Mouse (Mus musculus) CH12.LX (cell line): ENCODE measurements around the gene Babam2. TPM values are rescaled to one million over a fixed set of nuclear protein-coding genes. Genes with fewer than 3 reads are reported as not detected.

Source experiments
- DNase-seq: peaks from one replicate; pipeline ENCODE4 v3.0.0-alpha.2; 2013; ENCODE audit errors: extremely low read depth
- H3K27ac ChIP-seq: 2 replicates; pipeline ENCODE4 v1.5.1; 2012; ENCODE audit warnings: low read depth, mild to moderate bottlenecking, control low read depth, moderate library complexity; ENCODE audit not compliant: insufficient read depth
- H3K27me3 ChIP-seq: replicated peaks from 2 replicates; pipeline ENCODE3; 2012; ENCODE audit warnings: inconsistent platforms
- H3K36me3 ChIP-seq, 2 experiments: replicated peaks in 1 of 2; 2 replicates each; pipeline versions ENCODE3 to v1.6.1; 2012; ENCODE audit warnings: inconsistent platforms in 1 of 2, low read length in 1 of 2, mild to moderate bottlenecking in 1 of 2, mixed read lengths in 1 of 2, moderate library complexity in 1 of 2; ENCODE audit not compliant: control insufficient read depth in 1 of 2, insufficient read depth in 1 of 2
- H3K4me1 ChIP-seq, 2 experiments: 2 replicates each; pipeline ENCODE4 v1.6.1; 2012; ENCODE audit warnings: inconsistent platforms in 1 of 2, moderate library complexity in 1 of 2; ENCODE audit not compliant: insufficient read depth in 2 of 2, control insufficient read depth in 1 of 2
- H3K4me2 ChIP-seq: 2 replicates; pipeline ENCODE4 v1.6.1; 2012; ENCODE audit warnings: low read depth, mild to moderate bottlenecking, control low read depth; ENCODE audit not compliant: poor library complexity, insufficient read depth, severe bottlenecking
- H3K4me3 ChIP-seq, 3 experiments: fragments of 150-350 bp in 1 of 3; sonication (generic) in 1 of 3; replicated peaks in 1 of 3; 2 replicates each; pipeline versions ENCODE3 to v1.5.1; 2011 to 2012; ENCODE audit warnings: low read depth in 2 of 3, low read length in 2 of 3, mild to moderate bottlenecking in 2 of 3, moderate library complexity in 2 of 3, control low read depth in 1 of 3, improper control_type of control experiment in 1 of 3, inconsistent platforms in 1 of 3, mixed read lengths in 1 of 3; ENCODE audit not compliant: poor library complexity in 1 of 3
- H3K79me2 ChIP-seq: replicated peaks from 2 replicates; pipeline ENCODE4 v1.6.1; 2012; ENCODE audit warnings: mild to moderate bottlenecking, moderate library complexity; ENCODE audit not compliant: control insufficient read depth, poor library complexity, insufficient read depth, severe bottlenecking; ENCODE audit errors: extremely low read depth
- H3K9ac ChIP-seq: 2 replicates; pipeline ENCODE4 v1.6.1; 2012; ENCODE audit warnings: low read depth, mild to moderate bottlenecking, control low read depth, moderate library complexity; ENCODE audit not compliant: insufficient read depth
- H3K9me3 ChIP-seq: replicated peaks from 2 replicates; pipeline ENCODE3; 2012; ENCODE audit warnings: low read length, inconsistent platforms, mixed read lengths
- BHLHE40 ChIP-seq: IDR thresholded peaks from 2 replicates; pipeline ENCODE4 v1.6.1; 2011; ENCODE audit warnings: mild to moderate bottlenecking, low read depth, low read length, improper control_type of control experiment
- CHD1 ChIP-seq: IDR thresholded peaks from 2 replicates; pipeline ENCODE4 v1.6.1; 2012; ENCODE audit warnings: low read depth, low read length, improper control_type of control experiment, inconsistent platforms
- CHD2 ChIP-seq: IDR thresholded peaks from 2 replicates; pipeline ENCODE4 v1.6.1; 2011; ENCODE audit warnings: low read length, improper control_type of control experiment
- CTCF ChIP-seq, 2 experiments: IDR thresholded peaks in 1 of 2; conservative IDR thresholded peaks in 1 of 2; 2 replicates each; pipeline ENCODE4 v1.5.1; 2011 to 2012; ENCODE audit warnings: low read depth in 2 of 2, low read length in 2 of 2, improper control_type of control experiment in 1 of 2, inconsistent platforms in 1 of 2, mild to moderate bottlenecking in 1 of 2, moderate library complexity in 1 of 2
- E2F4 ChIP-seq: IDR thresholded peaks from 2 replicates; pipeline ENCODE4 v1.6.1; 2011; ENCODE audit warnings: low read depth, low read length, improper control_type of control experiment; ENCODE audit not compliant: insufficient replicate concordance
- EP300 ChIP-seq: IDR thresholded peaks from 2 replicates; pipeline ENCODE4 v1.6.1; 2011; ENCODE audit warnings: low read length, improper control_type of control experiment
- GABPA ChIP-seq: IDR thresholded peaks from 2 replicates; pipeline ENCODE4 v1.6.1; 2012; ENCODE audit warnings: low read depth, low read length, improper control_type of control experiment, inconsistent platforms; ENCODE audit not compliant: insufficient replicate concordance
- HCFC1 ChIP-seq: IDR thresholded peaks from 2 replicates; pipeline ENCODE4 v1.6.1; 2012; ENCODE audit warnings: low read depth, mild to moderate bottlenecking, inconsistent platforms, low read length, improper control_type of control experiment
- JUND ChIP-seq: conservative IDR thresholded peaks from 2 replicates; pipeline ENCODE4 v1.6.1; 2011; ENCODE audit warnings: low read depth, low read length, improper control_type of control experiment
- MAFK ChIP-seq: IDR thresholded peaks from 2 replicates; pipeline ENCODE4 v1.6.1; 2011; ENCODE audit warnings: low read length, improper control_type of control experiment; ENCODE audit not compliant: insufficient replicate concordance
- MAX ChIP-seq: IDR thresholded peaks from 2 replicates; pipeline ENCODE4 v1.6.1; 2011; ENCODE audit warnings: low read length, improper control_type of control experiment
- MAZ ChIP-seq: IDR thresholded peaks from 2 replicates; pipeline ENCODE4 v1.6.1; 2012; ENCODE audit warnings: low read depth, mild to moderate bottlenecking, inconsistent platforms, low read length, improper control_type of control experiment, moderate library complexity
- MEF2A ChIP-seq: IDR thresholded peaks from 2 replicates; pipeline ENCODE4 v1.6.1; 2014; ENCODE audit warnings: low read depth, mild to moderate bottlenecking, inconsistent platforms, low read length, improper control_type of control experiment, borderline replicate concordance
- MXI1 ChIP-seq: IDR thresholded peaks from 2 replicates; pipeline ENCODE4 v1.6.1; 2011; ENCODE audit warnings: mild to moderate bottlenecking, low read depth, low read length, improper control_type of control experiment
- NELFE ChIP-seq: IDR thresholded peaks from 2 replicates; pipeline ENCODE4 v1.6.1; 2011; ENCODE audit warnings: low read depth, low read length, improper control_type of control experiment
- POLR2A ChIP-seq: IDR thresholded peaks from 2 replicates; pipeline ENCODE4 v1.6.1; 2011; ENCODE audit warnings: low read depth, mild to moderate bottlenecking, improper control_type of control experiment, low read length
- RAD21 ChIP-seq: IDR thresholded peaks from 2 replicates; pipeline ENCODE4 v1.6.1; 2011; ENCODE audit warnings: low read depth, mild to moderate bottlenecking, low read length, improper control_type of control experiment, moderate library complexity
- RCOR1 ChIP-seq: conservative IDR thresholded peaks from 2 replicates; pipeline ENCODE4 v1.6.1; 2012; ENCODE audit warnings: low read depth, mild to moderate bottlenecking, inconsistent platforms, low read length, improper control_type of control experiment
- SMC3 ChIP-seq: IDR thresholded peaks from 2 replicates; pipeline ENCODE4 v1.6.1; 2011; ENCODE audit warnings: low read depth, low read length, improper control_type of control experiment
- TBP ChIP-seq: conservative IDR thresholded peaks from 2 replicates; pipeline ENCODE4 v1.6.1; 2011; ENCODE audit warnings: low read depth, low read length, improper control_type of control experiment
- UBTF ChIP-seq: IDR thresholded peaks from 2 replicates; pipeline ENCODE4 v1.6.1; 2012; ENCODE audit warnings: low read depth, mild to moderate bottlenecking, inconsistent platforms, low read length, improper control_type of control experiment, moderate library complexity
- USF1 ChIP-seq: IDR thresholded peaks from 2 replicates; pipeline ENCODE4 v1.6.1; 2014; ENCODE audit warnings: low read depth, mild to moderate bottlenecking, inconsistent platforms, low read length, improper control_type of control experiment
- USF2 ChIP-seq: conservative IDR thresholded peaks from 2 replicates; pipeline ENCODE4 v1.6.1; 2011; ENCODE audit warnings: low read depth, low read length, improper control_type of control experiment
- ZKSCAN1 ChIP-seq: IDR thresholded peaks from 2 replicates; pipeline ENCODE4 v1.6.1; 2012; ENCODE audit warnings: low read depth, inconsistent platforms, low read length, improper control_type of control experiment, borderline replicate concordance
- ZMIZ1 ChIP-seq: IDR thresholded peaks from 2 replicates; pipeline ENCODE4 v1.6.1; 2012; ENCODE audit warnings: low read depth, mild to moderate bottlenecking, inconsistent platforms, low read length, improper control_type of control experiment
- dilution Hi-C: fragments of 300-500 bp; cut with MboI; formaldehyde crosslinking; loops from 2 replicates; pipeline ENCODE4 v1.14.3; 2020; ENCODE audit warnings: low sequenced_read_pairs; ENCODE audit not compliant: extremely low pct_unique_long_range_greater_than_20kb, extremely low pct_ligation_motif_present
- in situ Hi-C: fragments of 300-500 bp; cut with MboI; formaldehyde crosslinking; loops from 3 replicates; pipeline ENCODE4 v1.14.3; 2019; ENCODE audit warnings: low sequenced_read_pairs, low pct_ligation_motif_present, low pct_unique_long_range_greater_than_20kb, mixed read lengths
- polyA plus RNA-seq: library from polyadenylated mRNA; unstranded; fragments of >175 nt; gene quantifications from 2 replicates; pipeline ENCODE4 v1.2.1, GENCODE M21; 2012; ENCODE audit warnings: low read depth; ENCODE audit not compliant: insufficient read length
- total RNA-seq, 2 experiments: library from RNA; depleted of rRNA; stranded (reverse); fragments of 300-350 nt in 1 of 2; fragments of >200 nt in 1 of 2; gene quantifications; 2 replicates each; pipeline ENCODE4 v1.2.3; 2012 to 2014

The Babam2 gene
- total and polyA plus RNA-seq, 3 experiments: 38.2 to 78.0 (median 39.8) TPM

- Histone ChIP-seq H3K4me1 (peaks cover 0 to 4% of the 10 kb centered on the region in 2 experiments; a peak in 1 of 4 replicates), H3K36me3 (peaks cover 0 to 5% of the 10 kb centered on the region in 2 experiments), H3K79me2 (no peaks in the 10 kb centered on the region; the same call in 1 of the 2 replicates), H3K4me2 (no peak overlapping the region), H3K9ac (no peak overlapping the region), H3K27ac (no peak overlapping the region), H3K27me3 (no peaks in the 10 kb centered on the region), H3K4me3 (no peak overlapping the region), H3K9me3 (no peaks in the 10 kb centered on the region)
- dilution Hi-C loops (no loop called here), in situ Hi-C loops (no loop called here)
- TF ChIP-seq EP300 (no peak), JUND (no peak), CHD1 (no peak), MEF2A (no peak), POLR2A (no peak), RAD21 (no peak), MAFK (no peak), TBP (no peak), SMC3 (no peak), BHLHE40 (no peak), USF2 (no peak), MAX (no peak), HCFC1 (no peak), CHD2 (no peak), ZKSCAN1 (no peak), ZMIZ1 (no peak), NELFE (no peak), CTCF (conservative IDR thresholded peaks at IDR 0.05 in 1 of 2, IDR thresholded peaks at IDR 0.05 in 1 of 2; ENCODE audit: low read depth in 2 of 2, low read length in 2 of 2) (no peak), RCOR1 (no peak), GABPA (no peak)
- DNase-seq: no peak
Observed at GRCm38 (mm10) chr5:31835691-31836090, 138.2 kb downstream of the Babam2 start.

DNA sequence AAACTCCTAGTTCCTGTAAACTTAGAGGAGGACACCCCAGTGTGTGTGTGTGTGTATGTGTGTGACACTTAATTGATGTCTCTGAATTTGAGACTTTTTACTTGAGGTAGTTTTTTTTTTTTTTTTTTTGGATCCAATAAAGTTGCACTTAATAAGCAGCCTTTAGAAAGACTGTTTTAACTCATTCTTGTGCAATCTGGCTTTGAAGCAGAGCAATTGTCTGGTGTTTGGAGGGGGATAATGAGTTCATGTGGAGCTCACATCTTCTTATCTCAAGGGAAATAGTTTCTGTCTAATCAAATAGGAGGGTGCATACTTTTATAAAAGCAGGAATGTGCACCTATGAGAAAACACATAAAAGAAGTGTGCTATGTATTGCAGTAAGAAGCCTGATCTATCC is 142.5 kb downstream of the Babam2 start:
- Histone ChIP-seq H3K4me3 (no peak overlapping the region), H3K4me1 (no peaks in the 10 kb centered on the region), H3K4me2 (no peak overlapping the region), H3K9me3 (no peaks in the 10 kb centered on the region), H3K27ac (no peak overlapping the region), H3K79me2 (no peaks in the 10 kb centered on the region; the same call in 1 of the 2 replicates), H3K27me3 (no peaks in the 10 kb centered on the region), H3K9ac (no peak overlapping the region), H3K36me3 (peaks cover 0 to 12% of the 10 kb centered on the region in 2 experiments)
- dilution Hi-C loops (no loop called here), in situ Hi-C loops (no loop called here)
- TF ChIP-seq USF1: no peak
- no peak for TF ChIP-seq BHLHE40
- no peak for TF ChIP-seq E2F4
- no peak for TF ChIP-seq ZKSCAN1
- no peak for TF ChIP-seq USF2
- no peak for TF ChIP-seq RAD21
- no peak for TF ChIP-seq CTCF (conservative IDR thresholded peaks at IDR 0.05 in 1 of 2, IDR thresholded peaks at IDR 0.05 in 1 of 2; ENCODE audit: low read depth in 2 of 2, low read length in 2 of 2)
- TF ChIP-seq UBTF: no peak
- no peak for TF ChIP-seq MXI1
- no peak for TF ChIP-seq MAZ
- TF ChIP-seq CHD2: no peak
- DNase-seq: no peak
